Mouse (Mus musculus): ENCODE measurements at regions not wholly inside any gene's neighbourhood (a gene's known extent, or its start where the extent isn't known, plus 50 kb on each side); places are given as distances from the start of the nearest gene placed in this dataset.

GRCm38 (mm10) chr6:100385640-100386039 lies 98.4 kb upstream of the Rybp start:
- 72% methylated on average over 8 of the region's 8 CpGs for WGBS
- H3K27me3 ChIP-seq (ENCODE audit: control insufficient read depth, insufficient read depth, low read length): no peaks in the 10 kb centered on the region

GRCm38 (mm10) chr6:100381046-100381445 lies 93.8 kb upstream of the Rybp start:
- Histone ChIP-seq H3K9ac (ENCODE audit: low read length) (no peak overlapping the region), H3K9me3 (ENCODE audit: control insufficient read depth, low read length) (no peaks in the 10 kb centered on the region), H3K4me3 (ENCODE audit: low read depth, low read length) (no peak overlapping the region), H3K4me2 (ENCODE audit: low read depth, low read length, severe bottlenecking) (no peak overlapping the region), H3K4me1 (replicated peaks; ENCODE audit: control insufficient read depth, insufficient read depth, low read length) (peaks cover 11% of the 10 kb centered on the region; the same call in 1 of the 2 replicates), H3K27me3 (ENCODE audit: control insufficient read depth, insufficient read depth, low read length) (no peaks in the 10 kb centered on the region), H3K27ac (ENCODE audit: low read depth, low read length) (no peak overlapping the region), H3K36me3 (ENCODE audit: control insufficient read depth, insufficient read depth, low read length) (no peaks in the 10 kb centered on the region)
- WGBS: 86% methylated on average over 5 of the region's 5 CpGs
- DNase-seq (ENCODE audit: low spot score): no peak
- no peak for ATAC-seq (replicated peaks; ENCODE audit: low FRiP score)

More at GRCm38 (mm10) chr6:100385640-100386039, 98.4 kb upstream of the Rybp start:
- no peak overlapping the region for H3K9ac ChIP-seq (ENCODE audit: low read length)
- H3K4me1 ChIP-seq (replicated peaks; ENCODE audit: control insufficient read depth, insufficient read depth, low read length): peaks cover 2% of the 10 kb centered on the region; the same call in 1 of the 2 replicates
- no peak for ATAC-seq (replicated peaks; ENCODE audit: low FRiP score)
- no peak for DNase-seq (ENCODE audit: low spot score)
- H3K4me3 ChIP-seq (ENCODE audit: low read depth, low read length): no peak overlapping the region
- H3K9me3 ChIP-seq (ENCODE audit: control insufficient read depth, low read length): no peaks in the 10 kb centered on the region
- no peak overlapping the region for H3K27ac ChIP-seq (ENCODE audit: low read depth, low read length)
- H3K36me3 ChIP-seq (ENCODE audit: control insufficient read depth, insufficient read depth, low read length): no peaks in the 10 kb centered on the region
- H3K4me2 ChIP-seq (ENCODE audit: low read depth, low read length, severe bottlenecking): no peak overlapping the region

- peak; percentile 74; the same call in 1 of the 2 replicates for ATAC-seq (replicated peaks; ENCODE audit: low FRiP score)
- H3K4me1 ChIP-seq (replicated peaks; ENCODE audit: control insufficient read depth, insufficient read depth, low read length): peaks cover 11% of the 10 kb centered on the region; the same call in 1 of the 2 replicates
- H3K27ac ChIP-seq (ENCODE audit: low read depth, low read length): no peak overlapping the region
- H3K9ac ChIP-seq (ENCODE audit: low read length): no peak overlapping the region
- H3K4me3 ChIP-seq (ENCODE audit: low read depth, low read length): no peak overlapping the region
- H3K36me3 ChIP-seq (ENCODE audit: control insufficient read depth, insufficient read depth, low read length): no peaks in the 10 kb centered on the region
- no peaks in the 10 kb centered on the region for H3K9me3 ChIP-seq (ENCODE audit: control insufficient read depth, low read length)
- H3K27me3 ChIP-seq (ENCODE audit: control insufficient read depth, insufficient read depth, low read length): no peaks in the 10 kb centered on the region
- no peak overlapping the region for H3K4me2 ChIP-seq (ENCODE audit: low read depth, low read length, severe bottlenecking)
- peak; percentile 64 for DNase-seq (ENCODE audit: low spot score)
- 31% methylated on average over 6 of the region's 6 CpGs for WGBS
Observed at GRCm38 (mm10) chr6:100380536-100380935, 93.3 kb upstream of the Rybp start.

- WGBS: 64% methylated on average over 4 of the region's 4 CpGs
- no peak overlapping the region for H3K4me2 ChIP-seq (ENCODE audit: low read depth, low read length, severe bottlenecking)
- ATAC-seq (replicated peaks; ENCODE audit: low FRiP score): no peak
- H3K36me3 ChIP-seq (ENCODE audit: control insufficient read depth, insufficient read depth, low read length): no peaks in the 10 kb centered on the region
- H3K27me3 ChIP-seq (ENCODE audit: control insufficient read depth, insufficient read depth, low read length): no peaks in the 10 kb centered on the region
- no peak overlapping the region for H3K27ac ChIP-seq (ENCODE audit: low read depth, low read length)
- peaks cover 11% of the 10 kb centered on the region; the same call in 1 of the 2 replicates for H3K4me1 ChIP-seq (replicated peaks; ENCODE audit: control insufficient read depth, insufficient read depth, low read length)
- H3K4me3 ChIP-seq (ENCODE audit: low read depth, low read length): no peak overlapping the region
- no peak overlapping the region for H3K9ac ChIP-seq (ENCODE audit: low read length)
- H3K9me3 ChIP-seq (ENCODE audit: control insufficient read depth, low read length): no peaks in the 10 kb centered on the region
- DNase-seq (ENCODE audit: low spot score): no peak
Observed at GRCm38 (mm10) chr6:100379792-100380191, 92.5 kb upstream of the Rybp start.

- Histone ChIP-seq H3K9me3 (ENCODE audit: control insufficient read depth, low read length) (no peaks in the 10 kb centered on the region), H3K27ac (ENCODE audit: low read depth, low read length) (no peak overlapping the region), H3K36me3 (ENCODE audit: control insufficient read depth, insufficient read depth, low read length) (no peaks in the 10 kb centered on the region), H3K4me3 (ENCODE audit: low read depth, low read length) (no peak overlapping the region), H3K4me1 (replicated peaks; ENCODE audit: control insufficient read depth, insufficient read depth, low read length) (peaks cover 11% of the 10 kb centered on the region; the same call in 1 of the 2 replicates), H3K9ac (ENCODE audit: low read length) (no peak overlapping the region), H3K4me2 (ENCODE audit: low read depth, low read length, severe bottlenecking) (no peak overlapping the region), H3K27me3 (ENCODE audit: control insufficient read depth, insufficient read depth, low read length) (no peaks in the 10 kb centered on the region)
- 56% methylated on average over 4 of the region's 4 CpGs for WGBS
- no peak for ATAC-seq (replicated peaks; ENCODE audit: low FRiP score)
- DNase-seq (ENCODE audit: low spot score): no peak
Observed at GRCm38 (mm10) chr6:100378533-100378874, 91.2 kb upstream of the Rybp start.

- ATAC-seq (replicated peaks; ENCODE audit: low FRiP score) (no peak), DNase-seq (ENCODE audit: low spot score) (no peak)
- no peak overlapping the region for H3K4me3 ChIP-seq (ENCODE audit: low read depth, low read length)
- no peaks in the 10 kb centered on the region for H3K36me3 ChIP-seq (ENCODE audit: control insufficient read depth, insufficient read depth, low read length)
- WGBS: 45% methylated on average over 6 of the region's 6 CpGs
- H3K4me2 ChIP-seq (ENCODE audit: low read depth, low read length, severe bottlenecking): no peak overlapping the region
- no peaks in the 10 kb centered on the region for H3K27me3 ChIP-seq (ENCODE audit: control insufficient read depth, insufficient read depth, low read length)
- H3K27ac ChIP-seq (ENCODE audit: low read depth, low read length): no peak overlapping the region
- no peak overlapping the region for H3K9ac ChIP-seq (ENCODE audit: low read length)
- H3K4me1 ChIP-seq (replicated peaks; ENCODE audit: control insufficient read depth, insufficient read depth, low read length): peaks cover 11% of the 10 kb centered on the region; the same call in 1 of the 2 replicates
- H3K9me3 ChIP-seq (ENCODE audit: control insufficient read depth, low read length): no peaks in the 10 kb centered on the region
Observed at GRCm38 (mm10) chr6:100377828-100378532, 90.7 kb upstream of the Rybp start.

GRCm38 (mm10) chr6:100376656-100377055 lies 89.4 kb upstream of the Rybp start:
- WGBS: 27% methylated on average over 9 of the region's 9 CpGs

GRCm38 (mm10) chr6:100370828-100371227 lies 83.5 kb upstream of the Rybp start:
- Histone ChIP-seq H3K9ac (ENCODE audit: low read length) (no peak overlapping the region), H3K9me3 (ENCODE audit: control insufficient read depth, low read length) (no peaks in the 10 kb centered on the region), H3K4me3 (ENCODE audit: low read depth, low read length) (no peak overlapping the region), H3K4me1 (replicated peaks; ENCODE audit: control insufficient read depth, insufficient read depth, low read length) (no peaks in the 10 kb centered on the region), H3K36me3 (ENCODE audit: control insufficient read depth, insufficient read depth, low read length) (no peaks in the 10 kb centered on the region), H3K27me3 (ENCODE audit: control insufficient read depth, insufficient read depth, low read length) (no peaks in the 10 kb centered on the region), H3K4me2 (ENCODE audit: low read depth, low read length, severe bottlenecking) (no peak overlapping the region), H3K27ac (ENCODE audit: low read depth, low read length) (no peak overlapping the region)
- no peak for ATAC-seq (replicated peaks; ENCODE audit: low FRiP score)
- 97% methylated on average over 1 of the region's 1 CpGs for WGBS
- no peak for DNase-seq (ENCODE audit: low spot score)

More at GRCm38 (mm10) chr6:100376656-100377055, 89.4 kb upstream of the Rybp start:
- Histone ChIP-seq H3K27me3 (ENCODE audit: control insufficient read depth, insufficient read depth, low read length) (no peaks in the 10 kb centered on the region), H3K9me3 (ENCODE audit: control insufficient read depth, low read length) (no peaks in the 10 kb centered on the region), H3K27ac (ENCODE audit: low read depth, low read length) (no peak overlapping the region), H3K9ac (ENCODE audit: low read length) (no peak overlapping the region), H3K4me1 (replicated peaks; ENCODE audit: control insufficient read depth, insufficient read depth, low read length) (peaks cover 11% of the 10 kb centered on the region; the same call in 1 of the 2 replicates), H3K36me3 (ENCODE audit: control insufficient read depth, insufficient read depth, low read length) (no peaks in the 10 kb centered on the region), H3K4me3 (ENCODE audit: low read depth, low read length) (no peak overlapping the region), H3K4me2 (ENCODE audit: low read depth, low read length, severe bottlenecking) (no peak overlapping the region)
- DNase-seq (ENCODE audit: low spot score) (no peak), ATAC-seq (replicated peaks; ENCODE audit: low FRiP score) (no peak)

- no peak overlapping the region for H3K9ac ChIP-seq (ENCODE audit: low read length)
- DNase-seq (ENCODE audit: low spot score) (no peak), ATAC-seq (replicated peaks; ENCODE audit: low FRiP score) (no peak)
- no peaks in the 10 kb centered on the region for H3K36me3 ChIP-seq (ENCODE audit: control insufficient read depth, insufficient read depth, low read length)
- H3K4me1 ChIP-seq (replicated peaks; ENCODE audit: control insufficient read depth, insufficient read depth, low read length): no peaks in the 10 kb centered on the region
- H3K4me3 ChIP-seq (ENCODE audit: low read depth, low read length): no peak overlapping the region
- no peak overlapping the region for H3K27ac ChIP-seq (ENCODE audit: low read depth, low read length)
- H3K9me3 ChIP-seq (ENCODE audit: control insufficient read depth, low read length): no peaks in the 10 kb centered on the region
- 83% methylated on average over 5 of the region's 5 CpGs for WGBS
- H3K27me3 ChIP-seq (ENCODE audit: control insufficient read depth, insufficient read depth, low read length): no peaks in the 10 kb centered on the region
- no peak overlapping the region for H3K4me2 ChIP-seq (ENCODE audit: low read depth, low read length, severe bottlenecking)
Observed at GRCm38 (mm10) chr6:100370358-100370757, 83.1 kb upstream of the Rybp start.

Data from forebrain, embryonic 11.5 days (tissue).